Mouse (Mus musculus) liver, adult 2 months (tissue): Measurements from ENCODE around the gene Txn2.

ENCODE experiments used
- CTCF ChIP-seq: fragments of 200-500 bp; IDR thresholded peaks from 2 replicates; pipeline ENCODE4 v1.5.1; 2011; ENCODE audit warnings: low read depth, low read length, control low read depth
- POLR2A ChIP-seq: fragments of 200-500 bp; IDR thresholded peaks from 2 replicates; pipeline ENCODE4 v1.6.1; 2011; ENCODE audit warnings: low read length, control low read depth; ENCODE audit not compliant: insufficient read depth; ENCODE audit errors: extremely low read depth

GRCm38 (mm10) chr15:77894926-77895325, 33.9 kb downstream of the Txn2 start:
- TF ChIP-seq POLR2A: no peak
- TF ChIP-seq CTCF: no peak
